Mouse (Mus musculus) brain, embryonic 14.5 days (tissue): ENCODE measurements around the gene Npepl1. TPM values are rescaled to one million over a fixed set of nuclear protein-coding genes. Genes with fewer than 3 reads are reported as not detected.

ENCODE experiments used
- DNase-seq: peaks from one replicate; pipeline ENCODE4 v3.0.0-alpha.2; 2011; ENCODE audit warnings: low read depth
- CTCF ChIP-seq: fragments of 200-500 bp; IDR thresholded peaks from 2 replicates; pipeline ENCODE4 v1.5.1; 2012; ENCODE audit warnings: inconsistent platforms, mild to moderate bottlenecking, moderate library complexity, borderline replicate concordance; ENCODE audit not compliant: insufficient read depth, insufficient read length; ENCODE audit errors: extremely low read depth
- POLR2A ChIP-seq: fragments of 200-500 bp; IDR thresholded peaks from 2 replicates; pipeline ENCODE4 v1.6.1; 2012; ENCODE audit warnings: mild to moderate bottlenecking, inconsistent platforms, borderline replicate concordance; ENCODE audit not compliant: poor library complexity, insufficient read depth, insufficient read length, severe bottlenecking; ENCODE audit errors: extremely low read depth
- polyA plus RNA-seq: library from polyadenylated mRNA; depleted of rRNA; stranded (reverse); fragments of >200 nt; gene quantifications from 2 replicates; pipeline ENCODE4 v1.2.3, GENCODE M21; 2012; rRNA removed

Npepl1 gene
- polyA plus RNA-seq, result 32.7 and 48.9 TPM in 2 replicates

DNA sequence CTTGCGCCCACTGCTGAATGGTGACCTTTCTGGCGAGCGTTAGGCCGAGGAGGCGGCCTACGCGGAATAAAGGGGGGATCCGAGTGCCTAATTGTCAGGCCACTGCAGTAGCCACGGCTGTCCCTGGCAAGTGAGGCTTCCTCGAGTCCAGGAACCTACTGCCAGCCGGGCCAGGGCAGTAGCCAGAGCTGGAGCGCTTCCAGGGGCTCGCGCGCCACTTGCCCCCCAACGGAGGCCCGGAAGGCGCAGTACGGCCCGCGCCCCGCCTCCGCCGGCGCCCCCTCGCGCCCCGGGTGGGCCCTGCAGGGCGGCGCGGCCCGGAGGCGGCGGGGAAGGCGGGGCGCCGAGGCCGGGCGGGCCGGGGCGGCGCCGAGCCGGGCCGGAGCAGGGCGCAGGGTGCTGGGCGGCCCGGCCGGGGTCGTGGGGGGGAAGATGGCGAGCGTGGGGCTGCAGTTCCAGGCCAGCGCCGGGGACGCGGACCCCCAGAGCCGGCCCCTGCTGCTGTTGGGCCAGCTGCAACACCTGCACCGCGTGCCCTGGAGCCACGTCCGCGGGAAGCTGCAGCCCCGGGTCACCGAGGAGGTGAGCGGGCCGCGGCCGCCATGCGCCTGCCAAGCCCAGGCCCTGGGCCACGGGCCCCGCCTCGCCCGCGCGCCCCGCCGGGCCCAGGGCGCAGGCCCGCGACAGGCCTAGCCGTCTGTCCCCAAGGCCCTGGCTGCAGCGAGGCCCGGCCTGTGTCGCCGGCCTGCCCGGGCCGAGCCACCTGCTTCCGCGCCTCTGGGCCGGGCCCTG, at the start of gene Npepl1:
TSS of gene Npepl1 (plus strand) at position 359 of the 792 bp plus-strand sequence.
- 0 out of 2 replicates have a peak, but pooled peaks have one; percentile 16 for TF ChIP-seq POLR2A
- TF ChIP-seq CTCF, result no peak
- DNase-seq, result peak; percentile 59

DNA sequence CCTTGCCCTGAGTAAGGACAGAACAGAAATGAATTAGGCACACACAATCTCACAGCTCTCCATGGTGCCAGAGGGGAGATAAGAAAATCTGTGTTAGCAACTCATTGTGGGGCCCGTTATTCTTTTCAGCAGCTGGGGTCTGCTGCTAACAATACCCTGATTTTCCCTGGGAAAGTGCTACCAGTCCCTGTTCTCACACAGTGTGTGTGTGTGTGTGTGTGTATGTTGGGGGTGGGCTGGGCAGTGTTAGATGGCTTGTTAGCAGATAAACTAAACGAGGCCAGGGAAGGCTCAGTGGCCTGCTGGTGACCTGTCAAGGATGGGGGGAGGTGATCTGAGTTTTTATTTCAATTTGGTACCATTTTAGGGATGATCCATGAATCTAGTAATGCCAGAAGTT, 48.9 kb upstream of the Npepl1 start:
- TF ChIP-seq CTCF (no peak), POLR2A (no peak)
- no peak for DNase-seq

DNA sequence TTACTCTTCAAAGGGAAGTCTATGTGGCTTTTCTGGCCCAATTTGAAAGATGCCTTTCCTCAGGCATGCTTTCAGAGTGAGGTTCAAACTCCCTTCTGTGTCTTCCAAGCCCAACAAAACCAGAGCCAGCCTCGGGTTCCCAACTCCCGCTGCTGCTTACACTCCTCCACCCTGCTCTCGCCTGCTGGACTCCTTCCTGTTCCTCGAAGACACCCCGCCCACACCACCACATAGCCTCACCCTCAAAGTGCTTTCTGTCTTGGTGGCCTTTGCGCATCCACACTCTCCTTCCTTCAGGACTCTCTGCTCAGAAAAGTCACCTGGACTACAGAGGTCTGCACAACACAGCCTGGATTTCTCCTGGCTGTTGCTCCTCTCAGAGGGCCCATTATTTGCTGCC, 47.1 kb upstream of the Npepl1 start:
- DNase-seq, result no peak
- TF ChIP-seq POLR2A (no peak), CTCF (no peak)

DNA sequence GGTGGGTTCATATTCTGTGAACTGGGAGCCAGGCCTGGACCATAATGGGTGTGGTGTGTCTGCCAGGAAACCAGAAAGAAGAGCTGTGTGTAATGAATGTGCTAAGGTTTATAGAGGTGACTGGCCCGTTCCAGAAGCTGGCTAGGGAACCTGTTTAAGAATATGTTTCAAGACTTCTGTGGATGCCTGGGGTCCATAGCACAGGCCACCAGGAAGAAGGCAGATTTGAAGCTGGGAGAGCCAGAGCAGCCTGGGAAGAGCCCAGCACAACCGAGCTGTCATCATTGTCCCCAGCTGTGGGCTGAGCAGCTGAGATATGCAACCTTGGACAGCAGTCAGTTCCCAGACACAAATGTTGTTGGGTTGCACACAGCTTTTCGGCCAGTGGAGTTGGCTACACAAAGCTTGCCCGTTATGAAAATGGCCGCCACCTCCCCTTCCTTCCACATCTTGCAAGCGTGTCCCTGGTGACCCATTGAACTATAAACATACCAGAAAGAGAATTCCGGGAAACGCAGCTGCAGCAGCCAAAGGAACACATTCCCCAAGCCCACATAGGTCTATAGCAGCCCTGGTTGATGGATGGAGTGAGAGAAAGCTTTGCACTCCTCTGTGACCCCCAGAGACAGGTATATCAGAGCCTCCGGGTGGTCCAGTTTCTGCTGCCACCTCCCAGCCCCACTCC, 46.5 kb upstream of the Npepl1 start:
- TF ChIP-seq CTCF (no peak), POLR2A (no peak)

DNA sequence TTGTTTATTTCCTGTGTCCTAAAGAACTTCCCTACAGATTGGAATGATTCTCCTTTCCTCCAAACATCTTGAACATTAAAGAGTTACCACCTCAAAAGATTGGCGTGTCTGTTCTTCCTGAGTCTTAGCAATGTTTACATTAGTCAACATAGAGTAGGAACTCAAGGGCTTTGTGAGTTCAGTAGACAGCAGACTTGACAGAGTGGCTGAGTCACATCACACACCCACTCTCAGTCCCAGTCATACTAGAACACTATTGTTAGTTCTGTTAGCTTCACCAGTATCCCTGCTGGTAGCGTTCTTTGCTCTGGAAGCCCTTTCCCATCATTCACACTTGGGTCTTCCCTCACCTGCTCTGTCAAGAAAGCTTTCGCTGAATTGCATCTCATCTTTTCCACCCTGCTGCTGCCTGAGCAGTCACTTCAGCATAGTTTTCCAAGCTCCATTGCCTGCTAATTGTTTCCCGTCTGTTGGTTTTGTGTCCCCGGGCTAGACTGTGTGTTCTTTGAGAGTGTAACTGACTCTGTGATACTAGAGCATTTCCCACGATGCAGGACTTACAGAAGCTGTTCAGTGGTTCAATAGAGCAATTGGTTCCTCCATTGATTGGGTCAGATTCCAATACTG, 42.2 kb upstream of the Npepl1 start:
- no peak for DNase-seq
- TF ChIP-seq CTCF, result no peak
- TF ChIP-seq POLR2A, result no peak

More for the DNA sequence above, 46.5 kb upstream of the Npepl1 start:
- DNase-seq, result no peak

DNA sequence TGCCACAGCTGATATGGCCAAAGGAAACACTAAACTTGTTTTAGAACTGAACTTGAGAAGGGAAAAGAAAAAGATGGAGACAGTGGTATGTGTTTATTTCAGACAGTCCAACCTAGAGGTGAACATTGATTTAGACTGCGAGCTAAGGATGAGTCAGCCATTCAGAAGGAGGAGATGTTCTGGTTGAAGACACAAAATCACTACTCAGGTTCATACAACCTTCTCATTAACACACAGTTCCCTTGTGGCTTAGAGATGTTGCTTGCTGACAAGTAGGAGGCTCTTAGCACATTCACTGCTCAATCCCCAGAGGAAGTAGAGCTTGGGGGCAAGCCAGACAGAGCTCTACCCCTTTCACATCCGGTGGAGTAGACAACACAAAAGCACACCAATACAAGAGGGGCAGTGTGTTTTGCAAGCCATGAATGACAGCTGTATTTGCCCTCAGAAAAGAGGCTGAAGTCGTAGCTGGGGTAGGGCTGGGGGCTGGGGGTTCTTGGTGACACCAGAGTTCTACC, 40.6 kb upstream of the Npepl1 start:
- no peak for DNase-seq
- no peak for TF ChIP-seq CTCF

DNA sequence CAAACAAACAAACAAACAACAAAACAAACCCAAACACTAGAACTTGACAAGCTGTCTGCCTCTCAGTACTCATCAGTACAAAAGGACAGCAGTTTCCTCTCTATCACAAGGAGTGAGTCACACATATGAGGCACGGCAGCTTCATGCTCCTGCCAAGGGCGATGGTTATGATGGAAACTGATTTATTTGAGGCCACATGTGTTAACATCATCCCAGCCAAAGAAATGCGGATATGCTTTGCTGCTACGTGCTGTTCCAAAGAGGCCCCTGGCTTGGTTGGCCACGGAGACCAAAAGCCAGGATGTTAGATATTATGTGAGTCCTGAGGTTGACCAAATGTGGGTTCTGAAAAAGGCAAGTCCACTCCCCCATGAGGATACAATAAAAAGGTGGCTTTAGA, 38.7 kb upstream of the Npepl1 start:
- no peak for TF ChIP-seq POLR2A
- DNase-seq, result no peak

DNA sequence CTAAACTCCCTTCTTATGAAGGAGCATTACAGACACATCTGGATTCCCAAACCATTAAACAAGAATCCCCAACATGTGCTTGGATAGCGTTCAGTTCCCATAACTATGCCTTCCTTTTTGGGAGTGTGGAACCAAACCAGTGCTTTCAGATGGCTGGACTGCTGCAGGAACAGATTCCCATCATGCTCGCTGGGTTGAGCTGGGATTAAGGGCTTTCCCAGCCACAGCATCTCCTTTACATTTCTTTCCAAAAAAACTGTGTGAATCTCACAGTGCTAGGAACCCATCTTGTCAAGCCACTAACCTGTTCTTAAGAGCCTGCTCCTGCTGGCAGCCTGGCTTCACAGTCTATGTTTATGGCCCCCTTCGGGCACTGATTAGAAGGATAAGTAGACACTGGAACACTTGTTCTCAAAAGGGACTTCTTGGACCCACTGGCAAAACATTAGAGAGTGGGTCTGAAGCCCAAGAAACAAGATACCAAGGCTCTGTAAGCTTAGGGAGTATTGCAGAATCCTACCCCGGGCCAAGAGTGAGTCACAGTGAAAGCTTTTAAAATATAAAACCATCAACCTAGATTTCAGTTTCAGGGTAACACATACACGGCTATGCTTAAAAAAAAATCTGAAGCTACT, 36.9 kb upstream of the Npepl1 start:
- TF ChIP-seq POLR2A, result no peak
- TF ChIP-seq CTCF, result no peak
- DNase-seq, result no peak

DNA sequence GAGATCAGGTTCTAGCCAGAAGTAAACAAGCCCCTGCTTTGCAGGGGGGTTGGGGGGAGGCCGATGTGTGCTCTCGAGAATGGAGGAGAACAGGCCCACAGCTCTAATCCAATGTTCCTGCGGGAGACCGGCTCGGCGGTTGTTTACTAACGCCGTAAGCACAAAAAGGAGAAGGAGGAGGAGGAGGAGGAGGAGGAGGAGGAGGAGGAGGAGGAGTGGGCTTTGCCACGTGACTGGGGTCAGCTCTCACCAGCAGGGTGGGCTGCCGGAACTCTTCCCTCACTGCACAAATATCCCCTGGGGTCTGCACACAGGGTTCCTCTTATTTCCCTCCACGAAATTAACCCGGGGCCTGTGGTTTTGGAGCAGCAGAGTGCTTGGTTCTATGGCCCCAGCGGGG, 35.5 kb upstream of the Npepl1 start:
- TF ChIP-seq CTCF (no peak), POLR2A (no peak)
- peak; percentile 76 for DNase-seq

DNA sequence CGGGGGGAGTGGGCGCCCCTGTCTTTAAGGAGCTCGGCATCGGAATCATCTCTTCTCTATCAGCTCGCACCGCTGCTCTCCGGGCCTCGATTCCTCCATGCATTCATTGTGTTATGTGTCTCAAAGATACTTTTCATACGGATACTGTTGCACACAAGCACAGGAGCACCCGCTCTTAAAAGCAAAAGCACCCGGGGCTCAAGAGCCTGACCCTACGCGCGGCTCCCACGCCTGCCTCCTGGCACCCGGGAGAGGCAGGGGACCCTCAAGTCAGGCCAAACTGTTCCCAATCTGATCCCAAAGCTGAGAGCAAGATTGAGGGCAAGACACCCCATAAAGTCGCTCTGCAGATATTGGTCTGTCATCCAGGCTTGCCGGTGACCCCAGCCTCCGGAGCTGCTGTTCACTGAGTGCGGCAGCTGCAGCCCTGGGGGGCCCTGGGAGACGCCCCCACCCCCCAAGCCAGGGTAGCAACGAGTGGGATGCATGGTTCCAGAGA, 35.0 kb upstream of the Npepl1 start:
- DNase-seq, result no peak
- TF ChIP-seq POLR2A, result no peak
